Mouse (Mus musculus): ENCODE data around the gene Tnfrsf4.

Tnfrsf4 gene

DNA sequence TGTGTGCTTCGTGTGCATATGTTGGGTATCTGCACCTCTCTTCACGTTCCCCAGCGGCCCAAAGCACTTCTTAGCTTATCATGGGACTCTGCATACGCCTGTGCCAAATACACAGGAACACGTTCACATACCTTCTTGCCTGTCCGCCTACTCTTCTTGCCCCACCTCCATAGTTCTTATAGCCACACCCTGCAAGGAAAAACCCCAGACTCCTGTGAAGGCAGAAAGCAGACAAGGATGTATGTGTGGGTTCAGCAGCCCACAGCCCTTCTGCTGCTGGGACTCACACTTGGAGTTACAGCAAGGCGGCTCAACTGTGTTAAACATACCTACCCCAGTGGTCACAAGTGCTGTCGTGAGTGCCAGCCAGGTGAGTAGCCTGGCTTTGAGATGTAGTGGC lies at the start of gene Tnfrsf4:
Gene Tnfrsf4 (plus strand): TSS at position 207 of the 400 bp plus-strand sequence.
- DNase-seq (ENCODE audit: low spot score): no peak

DNA sequence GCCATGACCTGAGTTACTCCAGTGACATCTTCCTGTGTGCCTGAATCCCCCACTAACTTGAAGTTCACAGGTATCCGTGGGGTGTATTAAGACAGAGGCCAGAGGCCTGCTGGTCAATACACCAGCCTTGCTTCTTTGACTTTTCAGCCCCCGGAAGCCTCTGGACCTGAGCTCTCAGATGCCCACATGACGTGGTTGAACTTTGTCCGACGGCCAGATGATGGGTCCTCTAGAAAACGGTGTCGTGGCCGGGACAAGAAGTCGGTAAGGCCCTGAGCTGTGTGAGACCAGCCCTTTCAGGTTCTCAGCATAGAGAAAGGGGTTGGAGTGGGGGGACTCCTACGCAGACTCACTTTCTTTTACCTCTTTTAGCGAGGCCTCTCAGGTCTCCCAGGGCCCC lies 49.2 kb upstream of the Tnfrsf4 start:
- DNase-seq (ENCODE audit: low spot score): no peak

DNA sequence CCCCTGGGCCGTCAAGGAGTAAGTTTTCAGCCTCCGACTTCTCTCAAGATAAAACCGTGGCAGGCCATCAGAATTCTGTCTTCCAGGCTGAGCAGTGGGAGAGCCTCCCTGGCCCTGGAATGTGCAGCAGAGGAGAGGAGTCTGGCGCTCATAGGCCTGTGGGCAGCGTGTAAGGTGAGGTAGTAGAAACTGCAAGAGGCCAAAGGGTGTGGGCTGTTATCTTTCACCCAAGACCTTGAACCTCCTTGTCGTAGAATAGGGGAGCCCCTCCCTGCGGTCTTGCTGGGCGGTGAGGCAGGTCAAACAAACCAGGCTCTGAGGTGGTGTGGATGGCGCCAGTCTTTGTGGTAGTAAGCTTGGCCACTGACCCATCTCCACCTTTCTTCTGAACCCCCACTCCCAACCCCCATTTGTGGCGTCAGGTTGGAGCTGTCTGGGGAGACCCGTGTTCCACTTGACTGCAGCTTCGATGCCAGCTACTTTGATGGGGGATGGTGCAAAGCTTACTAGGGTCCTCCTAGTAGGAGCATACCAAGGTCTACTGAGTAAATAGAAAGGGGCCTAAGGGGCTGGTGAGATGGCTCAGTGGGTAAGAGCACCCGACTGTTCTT lies 44.5 kb upstream of the Tnfrsf4 start:
- DNase-seq (ENCODE audit: low spot score): no peak

DNA sequence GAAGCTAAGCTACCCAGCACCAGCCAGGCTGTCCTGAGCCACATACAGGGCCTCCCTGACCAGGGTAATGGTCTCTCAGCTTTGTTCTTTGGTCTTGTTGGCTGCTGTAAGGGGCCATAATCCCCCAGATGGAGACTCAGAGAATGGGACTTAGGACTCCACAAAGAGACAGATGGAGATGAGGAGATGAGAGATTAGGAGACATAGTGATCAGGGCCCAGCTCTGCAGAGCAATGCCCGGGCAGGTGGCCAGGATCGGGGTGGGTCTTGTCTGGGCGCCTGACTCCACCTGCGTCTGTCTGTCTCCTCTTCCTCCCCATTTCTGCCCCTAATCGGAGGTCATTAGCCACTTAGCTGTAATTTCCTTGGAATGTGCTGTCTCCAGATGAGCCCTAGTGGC lies 43.4 kb upstream of the Tnfrsf4 start:
- no peak for DNase-seq (ENCODE audit: low spot score)

DNA sequence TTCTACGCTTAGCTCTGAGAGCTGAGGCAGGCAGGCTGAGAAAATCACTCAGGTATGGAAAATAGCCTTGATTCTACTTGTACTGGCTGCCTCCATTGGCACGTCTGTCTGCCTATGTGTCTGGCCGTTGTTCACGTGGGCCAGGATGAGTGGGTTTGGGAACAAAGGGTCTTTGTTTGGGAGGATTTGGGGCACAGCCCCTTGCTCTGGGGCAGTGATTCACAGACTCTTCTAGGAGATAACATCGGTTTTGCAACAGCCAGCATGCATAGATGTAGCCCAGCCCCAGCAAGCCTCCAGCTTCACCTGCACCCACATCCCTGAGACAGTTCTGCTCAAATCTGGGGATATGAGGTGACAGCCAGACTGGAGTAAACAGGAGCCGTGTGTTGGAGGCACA lies 41.0 kb upstream of the Tnfrsf4 start:
- no peak for DNase-seq (ENCODE audit: low spot score)

DNA sequence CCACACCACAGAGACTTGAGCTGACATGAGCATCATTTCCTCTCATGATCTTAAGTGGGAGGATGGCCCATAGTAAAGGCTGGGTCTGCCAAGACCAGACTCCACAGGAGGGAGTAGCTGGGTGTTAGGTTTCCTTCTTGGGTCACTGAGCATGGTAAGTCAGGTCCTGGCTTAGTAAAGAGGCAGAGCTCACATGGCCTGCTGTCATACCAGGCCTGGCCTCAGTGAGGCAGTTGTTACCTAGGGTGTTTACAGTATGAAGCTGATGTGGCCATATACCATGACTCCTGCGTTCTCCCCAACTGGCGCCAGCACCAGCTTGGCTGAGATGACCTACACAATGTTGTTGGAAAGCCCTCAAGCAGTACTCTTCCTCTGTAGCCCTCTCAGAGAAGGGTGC lies 40.4 kb upstream of the Tnfrsf4 start:
- no peak for DNase-seq (ENCODE audit: low spot score)

DNA sequence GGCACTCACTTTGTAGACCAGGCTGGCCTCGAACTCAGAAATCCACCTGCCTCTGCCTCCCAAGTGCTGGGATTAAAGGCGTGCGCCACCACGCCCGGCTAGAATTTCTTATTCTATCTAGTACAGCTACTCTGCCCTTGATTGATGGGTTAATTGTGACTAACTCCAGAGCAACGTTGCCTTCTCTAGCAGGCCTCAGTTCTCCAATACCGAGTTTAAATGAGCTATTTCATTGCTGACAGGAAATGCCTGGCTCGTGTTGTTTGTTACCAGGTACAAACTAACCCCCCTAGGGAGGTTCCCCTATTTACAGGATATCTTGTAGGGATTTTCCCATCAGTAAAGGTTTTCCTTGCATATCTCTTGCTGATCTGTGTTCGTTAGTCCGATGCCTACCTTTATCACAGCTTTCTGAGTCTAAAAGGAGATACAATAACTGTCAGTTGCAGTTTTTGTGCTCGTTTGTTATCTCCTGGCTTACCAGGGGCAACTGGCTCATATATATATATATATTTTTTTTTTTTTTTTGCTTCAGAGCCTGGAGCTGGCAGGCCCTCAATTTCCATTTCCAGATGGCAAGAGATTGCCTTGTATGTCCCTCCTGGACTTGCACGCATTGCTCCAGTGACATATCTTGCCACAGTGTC lies 32.1 kb upstream of the Tnfrsf4 start:
- no peak for DNase-seq (ENCODE audit: low spot score)

DNA sequence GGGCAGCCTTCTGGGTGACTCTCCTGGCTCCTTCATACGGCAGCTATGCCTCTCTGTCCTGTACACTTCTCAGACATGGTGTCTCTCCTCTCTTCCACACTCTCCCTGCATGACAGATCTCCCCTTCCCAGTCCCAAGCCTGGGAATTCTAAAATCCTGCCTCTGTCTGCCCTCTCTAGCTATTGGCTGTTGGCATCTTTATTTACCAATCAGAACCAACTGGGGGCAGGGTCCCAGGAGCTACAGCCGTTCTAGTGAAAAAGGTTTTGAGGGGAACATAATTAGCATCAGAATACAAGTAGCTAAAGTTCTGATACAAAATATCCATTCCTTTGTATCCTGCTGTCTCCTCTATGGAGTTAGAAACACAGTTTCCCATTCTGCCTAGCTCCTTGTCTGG lies 29.9 kb upstream of the Tnfrsf4 start:
- DNase-seq (ENCODE audit: low spot score): no peak

DNA sequence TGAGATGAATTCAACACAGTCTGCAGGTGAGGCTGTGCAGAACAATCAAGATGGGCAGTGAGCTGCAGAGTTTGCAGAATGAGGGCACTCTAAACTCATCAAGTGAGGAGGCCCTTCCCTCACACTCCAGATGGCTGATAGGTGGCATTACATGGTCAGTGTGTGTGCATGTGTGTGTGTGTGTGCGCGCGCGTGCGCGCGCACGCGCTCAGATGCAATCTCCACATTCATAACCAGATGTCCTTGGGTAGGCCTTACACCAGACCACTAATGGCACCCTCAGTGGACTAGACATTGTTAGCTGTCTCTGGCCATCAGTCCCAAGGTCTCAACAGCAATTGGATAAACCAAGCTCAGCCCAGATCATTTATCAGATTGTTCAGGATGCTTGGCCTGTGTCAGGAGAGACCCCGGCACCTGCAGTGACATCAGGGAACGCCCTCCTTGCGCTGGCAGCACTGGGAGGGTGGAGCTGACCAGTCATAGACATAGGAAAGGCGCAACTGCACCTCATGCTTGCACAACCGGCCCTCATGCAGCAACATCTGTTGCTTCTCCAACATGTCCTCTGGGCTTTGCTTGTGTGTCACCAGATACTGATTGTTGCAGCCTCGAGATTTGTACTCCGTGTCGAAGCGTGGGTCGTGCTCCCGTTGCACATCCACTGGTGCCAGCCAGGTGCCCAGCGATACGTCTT lies 22.3 kb upstream of the Tnfrsf4 start:
- DNase-seq (ENCODE audit: low spot score): no peak

DNA sequence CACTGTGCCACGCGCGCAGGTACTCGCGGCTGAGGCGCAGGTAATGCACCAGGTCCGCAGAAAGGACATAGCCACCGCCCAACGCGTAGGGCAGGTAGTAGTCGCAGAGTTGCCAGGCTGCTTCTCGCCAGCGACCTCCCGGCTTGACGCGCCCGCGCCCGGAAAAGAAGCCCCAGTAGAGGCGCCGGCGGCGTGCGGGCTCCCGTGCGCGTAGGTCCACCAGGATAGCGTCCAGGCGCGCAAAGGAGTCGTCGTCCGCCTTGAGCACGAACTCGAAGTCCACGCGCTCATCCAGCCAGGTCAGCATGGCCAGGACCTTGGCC lies 21.8 kb upstream of the Tnfrsf4 start:
- no peak for DNase-seq (ENCODE audit: low spot score)

DNA sequence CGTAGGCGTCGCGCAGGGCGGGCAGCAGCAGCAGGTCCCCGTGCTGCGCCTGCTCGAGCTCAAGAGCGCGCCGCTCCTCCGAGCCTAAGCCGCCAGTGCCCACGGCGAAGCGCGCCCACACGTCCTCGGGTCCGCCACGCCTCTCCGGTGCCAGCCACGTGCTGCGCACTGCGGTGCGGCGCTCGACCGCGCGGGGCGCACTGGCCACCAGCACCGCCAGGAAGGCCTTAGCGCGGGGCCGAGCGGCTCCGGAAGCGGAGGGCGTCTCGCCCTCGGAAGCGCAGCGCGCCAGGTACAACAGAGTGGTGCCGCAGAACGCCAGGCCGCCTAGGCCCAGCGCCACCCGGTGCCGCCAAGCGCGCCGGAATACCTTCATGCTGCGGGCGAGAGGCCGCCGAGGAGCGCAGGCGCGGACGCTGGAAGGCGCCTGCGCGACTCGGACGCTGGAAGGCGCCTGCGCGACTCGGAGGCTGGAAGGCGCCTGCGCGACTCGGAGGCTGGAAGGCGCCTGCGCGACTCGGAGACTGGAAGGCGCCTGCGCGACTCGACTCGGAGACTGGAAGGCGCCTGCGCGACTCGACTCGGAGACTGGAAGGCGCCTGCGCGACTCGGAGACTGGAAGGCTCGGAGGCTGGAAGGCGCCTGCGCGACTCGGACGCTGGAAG lies 21.3 kb upstream of the Tnfrsf4 start, which contains the start of the genes B3galt6 and Sdf4:
Gene B3galt6 (minus strand): TSS at position 409 of the 665 bp plus-strand sequence.
Gene Sdf4 (plus strand): TSS at position 632 of the 665 bp plus-strand sequence.
- peak; percentile 82 for DNase-seq (ENCODE audit: low spot score)

DNA sequence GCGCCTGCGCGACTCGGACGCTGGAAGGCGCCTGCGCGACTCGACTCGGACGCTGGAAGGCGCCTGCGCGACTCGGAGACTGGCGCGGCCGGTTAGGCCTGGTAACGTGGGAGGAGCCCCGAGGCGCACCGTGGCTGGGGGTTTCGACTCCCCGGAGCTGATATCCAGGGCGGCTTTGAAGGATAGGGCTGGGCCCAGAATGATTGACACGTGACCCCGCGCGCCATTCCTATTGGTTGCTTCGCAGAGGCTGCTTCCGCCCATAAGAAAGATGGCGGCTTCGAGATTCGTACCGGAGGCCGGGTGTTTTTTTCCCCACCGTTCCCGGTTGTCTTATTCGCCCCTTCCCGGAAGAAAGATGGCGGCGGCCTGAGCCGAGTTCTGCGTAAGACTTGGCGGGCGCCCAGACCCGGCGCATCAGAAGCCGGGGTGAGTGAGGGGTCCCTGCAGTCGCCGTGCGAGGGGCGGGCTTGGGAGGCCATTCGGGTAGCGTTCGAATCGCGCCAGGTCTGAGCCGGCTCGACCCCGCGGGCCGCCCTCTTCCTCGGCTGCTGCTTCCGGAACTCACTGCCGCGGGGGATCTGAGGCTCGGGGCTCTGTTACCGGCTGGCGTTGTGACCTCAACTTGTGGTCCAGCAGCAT lies 20.6 kb upstream of the Tnfrsf4 start:
- DNase-seq (ENCODE audit: low spot score): peak; percentile 96

DNA sequence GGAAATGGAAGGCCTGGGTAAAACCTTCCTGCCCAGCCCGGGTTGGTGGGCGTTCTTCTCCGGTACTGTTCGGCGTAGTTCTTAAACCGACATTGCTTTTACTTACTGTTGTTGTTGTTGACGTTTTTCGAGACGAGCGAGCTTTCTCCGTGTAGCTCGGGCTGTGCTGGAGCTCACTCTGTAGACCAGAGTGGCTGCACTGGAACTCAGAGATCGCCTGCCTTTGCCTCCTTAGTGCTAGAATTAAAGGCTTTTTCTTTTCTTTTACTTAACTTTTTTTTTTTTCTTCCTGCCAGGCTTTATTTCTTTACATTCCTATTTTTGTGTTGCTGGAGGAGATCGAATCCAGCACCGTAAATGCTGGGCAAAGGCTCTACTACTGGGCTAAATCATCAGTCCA lies 20.0 kb upstream of the Tnfrsf4 start:
- no peak for DNase-seq (ENCODE audit: low spot score)

DNA sequence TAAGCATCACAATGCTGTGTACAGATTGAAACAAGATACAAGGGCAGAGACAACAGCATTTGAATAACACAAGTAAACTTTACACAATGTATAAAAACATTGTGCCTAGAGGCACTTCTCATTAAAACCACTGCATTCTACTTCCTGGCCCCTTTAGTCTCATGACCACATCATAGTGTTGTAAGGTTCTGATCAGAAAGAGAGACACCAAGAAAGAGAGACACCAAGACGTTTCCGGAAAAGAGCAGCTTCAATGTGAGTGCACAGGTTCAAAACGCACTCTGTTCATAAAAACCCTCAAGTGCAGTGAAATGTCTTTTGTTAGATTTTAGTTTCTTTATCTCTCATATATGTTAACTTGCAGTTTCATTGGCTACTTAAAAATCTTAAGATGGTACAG lies 9.5 kb upstream of the Tnfrsf4 start:
- DNase-seq (ENCODE audit: low spot score): no peak

DNA sequence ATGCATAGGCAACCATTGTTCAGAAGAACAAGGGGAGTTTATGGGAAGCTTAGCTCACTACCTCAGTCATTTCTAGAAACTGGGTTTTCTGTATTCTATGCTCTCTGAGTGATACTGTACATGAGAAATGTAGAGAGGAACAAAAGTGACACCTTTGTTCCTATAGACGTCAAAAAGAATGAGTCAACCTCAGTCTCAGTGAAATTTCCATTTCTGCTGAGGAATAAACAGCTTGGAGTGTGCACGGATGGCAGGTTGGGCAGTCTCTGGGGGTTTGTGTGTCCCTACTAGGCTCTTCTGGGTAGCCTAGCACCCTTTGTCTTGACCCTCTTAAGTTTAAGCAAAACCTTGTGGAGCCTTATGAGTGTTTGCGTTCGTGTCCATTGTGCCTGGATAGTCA lies 5.3 kb upstream of the Tnfrsf4 start:
- DNase-seq (ENCODE audit: low spot score): no peak

DNA sequence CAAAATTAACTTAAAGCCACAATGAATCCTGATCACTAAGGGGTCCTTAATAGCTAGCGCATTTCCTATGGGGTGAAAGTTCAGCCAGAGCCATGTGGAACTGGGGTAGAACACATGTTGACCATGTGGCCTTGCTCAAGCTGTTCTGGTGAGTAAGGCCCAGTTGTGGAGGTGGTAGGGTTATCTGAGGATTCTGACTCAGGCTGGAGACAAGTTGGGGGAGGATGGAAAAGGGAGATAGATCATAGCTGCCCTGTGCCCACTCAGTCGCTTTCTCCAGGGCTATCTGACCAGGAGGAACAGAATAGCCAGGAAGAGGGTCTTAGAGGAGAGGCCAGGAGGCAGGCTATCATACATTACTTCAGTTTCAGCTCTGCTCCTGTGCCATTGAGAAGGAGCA lies 793 bp downstream of the Tnfrsf4 start:
- peak; percentile 24 for DNase-seq (ENCODE audit: low spot score)

DNA sequence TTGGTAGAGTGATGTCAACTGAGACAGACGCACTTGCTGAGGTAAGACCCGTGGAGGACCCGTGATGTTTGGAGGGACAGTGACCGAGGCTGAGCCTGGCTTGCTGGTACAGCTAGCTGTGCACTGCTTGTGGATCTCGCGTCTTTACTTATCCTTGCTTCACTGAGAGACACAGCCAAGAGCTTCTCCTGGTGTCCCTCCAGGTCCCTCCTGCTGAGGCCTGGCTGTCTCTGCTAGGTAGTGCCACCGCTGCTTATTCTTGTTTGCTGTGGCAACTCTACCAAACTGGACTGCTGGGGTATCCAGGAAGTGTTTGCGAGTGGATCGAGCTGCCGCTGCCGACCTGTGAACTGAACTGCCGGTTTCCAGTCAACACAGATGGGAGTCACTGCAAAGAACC lies 6.1 kb downstream of the Tnfrsf4 start:
- DNase-seq (ENCODE audit: low spot score): no peak

DNA sequence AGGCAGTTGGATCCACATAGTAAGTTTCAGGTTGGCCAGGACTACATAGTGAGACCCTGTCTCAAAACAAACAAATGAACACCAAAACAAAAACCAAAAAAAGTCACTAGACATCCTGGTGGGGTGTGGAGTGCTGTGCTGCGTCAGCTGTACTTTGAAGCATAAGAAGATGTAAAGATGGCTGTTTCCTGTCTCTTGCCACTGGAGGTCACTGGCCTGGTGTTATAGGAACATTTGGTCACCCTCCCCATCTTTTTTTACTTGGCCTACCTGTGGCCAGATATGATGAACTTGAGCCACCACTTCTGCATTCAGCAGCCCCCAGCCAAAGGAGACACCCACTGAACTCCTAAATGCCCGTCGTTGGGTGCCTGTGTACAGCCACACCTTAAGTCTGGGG lies 7.7 kb downstream of the Tnfrsf4 start:
- DNase-seq (ENCODE audit: low spot score): no peak

DNA sequence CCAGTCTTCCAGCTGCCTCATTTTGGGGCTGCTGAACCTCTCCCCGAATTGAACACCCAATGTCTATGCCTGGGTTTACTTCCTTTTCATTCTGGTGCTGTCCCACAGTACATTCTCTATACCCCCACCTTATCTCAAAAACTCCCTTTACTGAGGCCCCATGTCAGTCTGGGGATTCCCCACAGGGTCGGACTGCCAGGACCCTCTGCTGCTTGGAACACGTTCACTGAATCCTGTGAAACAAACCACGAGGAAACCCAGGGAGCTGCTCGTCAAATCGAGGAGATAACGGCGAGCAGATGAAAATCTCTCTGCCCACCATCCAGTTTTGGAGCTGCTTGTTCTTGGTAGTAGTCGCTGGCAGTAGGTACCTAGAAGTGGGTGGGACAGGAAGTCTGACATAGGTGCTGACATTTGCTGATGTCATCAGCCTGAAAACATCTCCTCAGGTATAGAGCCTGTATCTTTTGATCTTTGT lies 8.3 kb downstream of the Tnfrsf4 start:
- DNase-seq (ENCODE audit: low spot score): no peak

DNA sequence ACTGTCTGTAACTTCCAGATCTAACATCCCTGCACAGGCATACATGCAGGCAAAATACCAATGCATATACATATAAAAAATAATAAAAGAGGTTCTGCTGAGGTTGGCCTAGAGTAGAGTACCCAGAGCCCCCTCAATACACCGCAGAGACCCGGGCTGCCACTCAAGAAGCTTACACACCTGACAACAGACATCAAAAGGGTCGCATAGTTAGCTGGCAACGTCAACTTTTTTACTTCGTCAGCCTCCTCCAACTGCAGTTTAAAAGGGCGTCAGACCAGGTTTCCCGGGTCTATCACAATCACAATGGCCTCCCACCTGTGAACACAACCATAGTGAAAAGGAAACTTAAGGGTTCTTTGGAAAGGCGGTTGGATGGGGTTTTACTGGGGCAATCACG lies 9.9 kb downstream of the Tnfrsf4 start:
- no peak for DNase-seq (ENCODE audit: low spot score)

DNA sequence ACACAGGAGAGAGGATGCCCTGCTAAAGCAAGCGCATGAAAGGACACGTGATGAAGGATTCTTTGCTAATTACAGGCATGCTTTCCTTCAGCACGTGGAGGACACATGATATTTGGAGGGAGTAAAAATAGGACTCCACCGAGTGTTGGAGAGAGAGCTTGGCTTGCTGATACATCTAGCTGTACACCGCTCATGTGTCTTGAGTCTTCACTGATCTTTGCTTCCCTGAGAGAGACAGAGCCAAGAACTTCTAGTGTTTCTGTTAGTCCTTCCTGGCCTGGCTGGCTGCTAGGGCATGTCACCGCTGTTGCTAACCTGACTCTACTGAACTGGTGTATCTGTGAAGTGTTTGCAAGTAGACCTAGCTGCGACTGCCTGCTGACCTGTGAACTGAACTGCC lies 10.5 kb downstream of the Tnfrsf4 start:
- no peak for DNase-seq (ENCODE audit: low spot score)

DNA sequence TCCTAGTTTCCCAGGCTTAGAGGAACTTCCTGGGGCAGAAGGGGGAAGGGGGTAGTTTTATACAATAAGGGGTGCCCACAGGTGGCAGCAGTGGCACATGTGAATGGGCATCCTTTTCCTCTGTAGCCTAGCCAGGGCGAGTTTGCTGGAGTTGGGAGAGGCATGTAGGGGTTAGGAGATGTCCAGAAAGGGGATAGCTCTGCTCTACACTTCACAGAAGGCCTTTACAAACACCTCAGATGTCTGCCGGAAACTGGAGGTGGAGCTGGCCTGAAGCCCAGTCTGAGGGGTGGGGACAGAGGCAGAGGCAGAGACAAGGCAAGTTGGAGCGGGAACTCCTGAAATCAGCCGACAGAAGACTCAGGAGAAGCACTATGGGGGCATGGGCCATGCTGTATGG lies 12.4 kb downstream of the Tnfrsf4 start, which contains the start of gene Tnfrsf18:
Gene Tnfrsf18 (plus strand): TSS at position 152 of the 400 bp plus-strand sequence.
- no peak for DNase-seq (ENCODE audit: low spot score)

Data from adipocyte (in vitro differentiated cells).